Mouse (Mus musculus) mouse embryonic stem cell (cell line): Measurements from ENCODE around the gene Fam229b.

Source experiments
- in situ Hi-C, 2 experiments: fragments of 300-500 bp; cut with MboI; formaldehyde crosslinking; loops; 1 replicate in 1 of 2; 3 replicates in 1 of 2; pipeline ENCODE4 v1.14.3; 2019 to 2020; ENCODE audit warnings: low sequenced_read_pairs in 2 of 2, low pct_unique_long_range_greater_than_20kb in 1 of 2, mixed read lengths in 1 of 2; ENCODE audit not compliant: unreplicated experiment in 1 of 2

The Fam229b gene

DNA sequence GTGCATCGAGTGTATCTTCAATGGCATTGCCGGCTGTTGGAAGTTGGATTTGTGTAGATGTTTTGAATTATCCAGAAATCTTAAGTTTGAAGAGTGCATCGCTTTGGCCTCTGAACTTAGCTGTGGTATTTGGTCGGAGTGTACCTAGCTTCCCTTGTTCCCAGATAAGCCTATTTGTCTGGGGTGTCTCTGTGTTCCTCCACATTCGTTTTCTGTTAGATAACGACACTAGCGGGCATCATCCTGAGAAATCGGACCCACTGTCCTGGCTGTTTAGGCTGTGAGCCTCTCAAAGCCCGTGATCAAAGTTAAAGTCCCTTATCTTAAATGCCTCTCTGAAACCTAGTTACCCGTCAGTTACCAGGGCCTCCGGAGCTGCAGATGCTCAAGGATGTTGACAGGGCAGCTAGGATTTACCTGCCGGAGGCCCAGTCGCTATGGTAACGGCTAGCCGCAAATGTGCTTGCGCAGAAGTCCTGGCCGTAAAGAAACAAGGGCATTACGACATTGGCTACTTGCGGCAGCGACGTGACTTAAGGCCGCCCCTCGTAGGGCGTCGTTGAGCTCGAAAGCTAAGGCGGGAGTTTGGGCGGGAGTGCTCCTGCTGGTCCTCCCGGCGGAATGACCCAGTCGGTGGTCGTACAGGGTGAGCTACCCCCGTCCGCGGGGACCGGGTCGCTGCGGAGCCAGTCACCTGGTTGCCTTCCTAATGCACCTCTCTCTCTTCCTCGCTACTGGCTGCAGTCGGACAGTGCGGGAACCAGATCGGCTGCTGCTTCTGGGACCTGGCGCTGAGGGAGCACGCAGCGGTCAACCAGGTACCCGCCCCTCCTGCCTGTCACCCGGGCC lies at the start of gene Fam229b, which contains the start of gene Tube1:
TSS of gene Fam229b (minus strand) at position 453 of the 849 bp plus-strand sequence.
TSS of gene Tube1 (plus strand) at position 515 of the 849 bp plus-strand sequence.
- in situ Hi-C loops: no loop called here

GRCm38 (mm10) chr10:39176981-39177380 lies 43.3 kb upstream of the Fam229b start:
- in situ Hi-C loops: no loop called here

DNA sequence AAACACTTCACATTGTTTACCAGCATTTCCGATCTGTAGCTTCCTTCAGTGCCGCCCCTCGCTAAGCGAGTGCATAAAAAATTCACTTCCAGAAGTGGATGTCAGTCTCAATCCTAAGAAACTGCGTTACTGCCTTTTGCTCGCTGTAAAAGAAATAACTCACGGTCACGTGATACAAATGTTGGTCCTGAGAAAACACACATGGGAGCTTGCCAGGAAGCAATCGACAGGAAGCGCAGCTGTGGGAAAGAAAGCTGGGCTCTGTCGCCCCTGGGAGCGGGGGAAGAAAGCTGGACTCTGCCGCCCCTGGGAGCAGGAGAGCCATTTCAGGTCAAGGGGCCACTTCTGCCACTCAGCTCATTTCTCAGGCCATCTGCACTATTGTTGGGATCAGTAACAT lies 39.4 kb upstream of the Fam229b start:
- in situ Hi-C loops: loop anchor here (5.0 kb wide), 1 partner anchor 349 kb away; no protein-coding TSS in a partner anchor

DNA sequence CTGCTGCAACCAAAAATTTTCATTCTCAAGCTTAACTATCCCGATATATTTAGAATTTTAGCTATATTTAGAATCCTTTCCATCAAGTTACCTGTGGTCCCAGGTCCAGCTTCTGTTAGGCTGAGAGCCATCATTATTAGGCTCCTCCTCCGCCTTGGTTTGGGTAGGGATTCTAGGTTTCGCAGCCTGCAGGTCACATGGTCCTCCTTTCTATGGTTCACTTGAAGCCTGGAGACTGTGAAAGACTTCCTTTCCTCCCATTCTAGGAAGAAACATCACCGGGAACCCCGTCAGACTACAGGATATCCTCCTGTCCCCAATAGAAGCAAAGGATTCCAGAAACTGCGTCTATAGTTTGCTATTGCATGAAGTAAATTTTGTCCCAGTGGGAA lies 38.8 kb upstream of the Fam229b start:
- in situ Hi-C loops: loop anchor here (5.0 kb wide), 1 partner anchor 350 kb away; no protein-coding TSS in a partner anchor

GRCm38 (mm10) chr10:39171603-39172539 lies 38.2 kb upstream of the Fam229b start:
- in situ Hi-C loops: loop anchor here (5.0 kb wide), 1 partner anchor 350 kb away; no protein-coding TSS in a partner anchor

DNA sequence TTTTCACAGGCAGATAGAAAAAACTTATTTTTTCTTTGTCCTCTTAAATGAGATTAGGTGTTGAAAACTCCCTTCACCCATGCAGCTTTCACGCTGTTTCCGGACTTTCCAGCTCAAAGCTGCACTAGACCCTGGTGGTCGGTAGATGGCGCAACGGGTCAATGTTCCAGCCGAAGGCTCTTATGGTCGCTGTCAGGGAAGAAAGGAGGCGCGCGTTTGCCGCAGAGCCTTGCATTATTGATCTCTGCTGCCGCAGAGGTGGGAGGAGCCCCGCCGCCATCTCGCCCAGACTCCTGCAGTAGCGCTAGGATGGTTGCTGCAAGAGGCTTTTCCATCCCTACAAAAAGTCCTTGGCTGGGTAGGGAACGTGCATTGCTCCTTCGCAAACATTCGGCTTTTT lies 37.4 kb upstream of the Fam229b start:
- in situ Hi-C loops: loop anchor here (5.0 kb wide), 1 partner anchor 351 kb away; no protein-coding TSS in a partner anchor

GRCm38 (mm10) chr10:39170706-39171105 lies 37.0 kb upstream of the Fam229b start:
- in situ Hi-C loops: loop anchor here (5.0 kb wide), 1 partner anchor 352 kb away; no protein-coding TSS in a partner anchor

DNA sequence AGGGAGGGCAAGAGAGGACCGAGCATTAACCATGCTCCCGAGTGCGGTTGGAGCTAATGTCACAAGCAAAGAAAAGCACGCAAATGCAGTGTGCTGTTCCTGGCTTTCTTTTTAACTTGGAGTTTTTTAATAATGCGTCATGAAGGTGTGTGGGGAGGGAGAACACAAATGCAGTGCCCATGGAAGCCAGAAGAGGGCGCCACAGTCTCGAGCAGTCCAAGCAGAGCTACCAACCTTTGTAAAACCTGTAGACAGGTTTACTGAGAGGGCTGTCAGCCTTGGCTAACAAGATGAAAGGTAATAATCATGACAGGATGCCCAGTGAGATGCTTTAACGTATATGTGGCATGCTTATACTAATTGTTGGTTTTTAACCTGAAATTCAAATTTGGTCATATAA lies 36.5 kb upstream of the Fam229b start:
- in situ Hi-C loops: loop anchor here (5.0 kb wide), 1 partner anchor 352 kb away; no protein-coding TSS in a partner anchor

- in situ Hi-C loops: loop anchor here (5.0 kb wide), 1 partner anchor 353 kb away; no protein-coding TSS in a partner anchor
Measured at GRCm38 (mm10) chr10:39169642-39170041, 35.9 kb upstream of the Fam229b start.

DNA sequence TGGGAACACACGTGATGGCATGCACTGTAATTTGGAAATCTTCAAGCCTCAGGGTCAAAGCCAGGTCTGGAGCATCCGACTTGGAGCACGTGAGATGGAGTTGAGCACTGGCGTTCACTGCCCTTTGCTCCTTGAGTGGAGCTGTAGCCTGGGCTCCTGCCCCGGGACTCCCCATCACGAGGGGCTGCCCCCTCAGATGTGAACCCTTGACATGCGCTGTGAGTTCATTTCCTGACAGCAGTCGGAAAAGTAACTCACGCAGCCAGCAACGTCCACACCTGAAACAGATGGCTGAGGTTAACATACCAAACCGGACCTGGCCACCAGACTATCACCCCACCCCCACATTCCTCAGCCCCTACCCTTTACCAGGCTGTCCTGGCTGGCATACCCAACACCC lies 33.9 kb upstream of the Fam229b start:
- in situ Hi-C loops: no loop called here

- in situ Hi-C loops: no loop called here
Measured at GRCm38 (mm10) chr10:39165632-39166115, 32.0 kb upstream of the Fam229b start.

- in situ Hi-C loops: no loop called here
Measured at GRCm38 (mm10) chr10:39163694-39164093, 30.0 kb upstream of the Fam229b start, which contains the start of gene Ccn6. Gene Ccn6 (minus strand): TSS chr10:39163794.

DNA sequence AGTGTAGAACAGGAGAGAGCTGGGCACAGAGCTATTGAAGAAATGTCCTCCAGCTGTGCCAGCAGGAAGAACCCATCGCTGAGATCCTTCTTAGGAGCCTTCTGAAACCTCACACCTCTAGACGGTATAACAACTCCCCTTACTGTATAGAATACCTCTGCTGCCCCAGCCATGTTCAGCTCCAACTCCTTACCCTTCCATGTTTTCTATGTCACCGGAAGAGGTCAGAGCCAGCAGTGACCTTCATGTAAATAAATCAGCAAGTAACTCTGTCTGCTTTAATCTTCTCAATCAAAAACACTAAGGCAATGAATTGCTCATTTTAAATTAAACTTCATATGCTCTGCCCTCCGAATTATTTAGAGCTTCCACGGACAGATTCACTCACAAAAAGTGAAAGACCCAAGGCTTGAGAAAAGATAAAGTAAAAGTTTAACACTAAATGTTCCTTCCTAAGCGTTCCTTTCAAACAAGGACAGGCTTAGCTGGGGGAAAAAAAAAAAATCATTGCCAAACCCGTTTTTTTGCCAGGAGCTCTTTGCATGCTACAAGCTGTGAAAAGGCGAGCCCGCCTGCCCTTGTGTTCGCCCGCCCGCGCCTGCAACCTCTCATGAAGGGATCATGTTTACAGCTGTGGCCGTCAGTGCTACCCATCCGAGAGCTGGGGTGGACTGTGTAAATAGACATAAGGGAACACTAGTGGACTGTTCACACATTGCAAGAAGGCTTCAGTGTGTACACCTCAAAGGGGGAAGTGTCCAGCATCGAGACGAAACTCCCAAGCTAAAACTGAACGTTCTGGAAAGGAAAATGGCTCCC lies 29.2 kb upstream of the Fam229b start:
- in situ Hi-C loops: no loop called here

GRCm38 (mm10) chr10:39161406-39161805 lies 27.7 kb upstream of the Fam229b start:
- in situ Hi-C loops: no loop called here

DNA sequence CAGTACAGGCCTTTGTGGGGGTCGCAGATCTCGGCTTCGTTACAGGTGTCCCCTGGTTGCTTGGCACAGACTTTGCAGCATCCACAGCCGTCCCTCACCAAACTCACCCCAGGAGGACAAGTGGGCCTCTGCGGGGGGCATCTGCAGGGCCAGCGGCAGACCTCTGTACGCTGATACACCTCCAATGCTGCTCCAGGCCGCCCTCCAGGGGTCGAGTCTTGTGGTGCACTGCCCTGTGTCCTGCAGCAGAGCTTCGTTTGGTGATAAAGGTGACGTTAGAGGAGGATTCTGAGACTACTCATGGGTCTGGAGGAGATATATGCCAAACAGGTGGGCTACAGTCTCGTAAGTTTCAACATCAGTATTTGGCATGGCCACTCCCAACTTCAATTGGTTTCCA lies 24.6 kb upstream of the Fam229b start:
- in situ Hi-C loops: no loop called here

DNA sequence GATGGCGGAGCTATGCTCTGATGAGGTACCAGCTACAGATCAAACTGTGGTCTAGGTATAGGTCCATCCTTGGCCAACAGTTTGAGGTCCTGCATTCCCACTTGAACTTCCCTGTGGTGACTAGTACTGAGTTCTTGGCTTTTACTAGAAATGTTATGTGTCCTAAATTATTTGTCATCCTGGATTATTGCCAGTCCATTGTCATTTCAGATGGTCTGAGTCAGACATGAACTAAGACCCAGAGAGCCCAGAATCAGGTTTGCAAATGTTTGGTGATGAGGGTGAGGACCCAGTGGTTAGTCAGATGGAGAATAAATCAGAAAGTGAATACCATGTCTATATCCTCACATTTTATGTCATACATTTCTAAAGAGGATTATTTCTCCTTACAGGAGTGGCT lies 23.6 kb upstream of the Fam229b start:
- in situ Hi-C loops: no loop called here

DNA sequence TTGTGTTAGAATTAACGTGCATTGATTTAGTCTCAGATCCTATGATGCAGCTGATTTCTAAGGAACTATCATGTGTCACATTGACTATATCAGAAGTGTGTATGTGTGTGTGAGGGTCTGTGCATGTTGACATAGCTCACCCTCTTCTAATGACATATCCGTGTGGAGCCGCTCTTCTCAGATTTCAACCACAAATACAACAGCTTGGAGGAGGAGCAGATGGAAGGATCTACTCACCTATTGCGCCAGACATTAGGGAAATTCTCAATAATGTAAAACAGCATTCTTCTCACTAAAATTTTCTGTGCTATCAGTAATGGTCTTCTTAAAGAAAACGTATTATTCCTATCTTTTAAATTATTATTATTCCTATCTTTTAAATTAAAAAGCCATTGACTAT lies 23.0 kb upstream of the Fam229b start:
- in situ Hi-C loops: no loop called here

GRCm38 (mm10) chr10:39142216-39142615 lies 8.5 kb upstream of the Fam229b start:
- in situ Hi-C loops: no loop called here
